Mouse (Mus musculus) right cerebral cortex, adult 18-20 months (tissue): ENCODE results near the gene Fars2.
A peak's percentile ranks its signal among the peaks of the same experiment; 100 is the strongest.

Source experiments
- DNase-seq: peaks from one replicate; pipeline ENCODE4 v3.0.0; 2022; ENCODE audit warnings: mixed read lengths

The Fars2 gene

GRCm38 (mm10) chr13:36530852-36531251 is 413.6 kb downstream of the Fars2 start:
- no peak for DNase-seq

DNA sequence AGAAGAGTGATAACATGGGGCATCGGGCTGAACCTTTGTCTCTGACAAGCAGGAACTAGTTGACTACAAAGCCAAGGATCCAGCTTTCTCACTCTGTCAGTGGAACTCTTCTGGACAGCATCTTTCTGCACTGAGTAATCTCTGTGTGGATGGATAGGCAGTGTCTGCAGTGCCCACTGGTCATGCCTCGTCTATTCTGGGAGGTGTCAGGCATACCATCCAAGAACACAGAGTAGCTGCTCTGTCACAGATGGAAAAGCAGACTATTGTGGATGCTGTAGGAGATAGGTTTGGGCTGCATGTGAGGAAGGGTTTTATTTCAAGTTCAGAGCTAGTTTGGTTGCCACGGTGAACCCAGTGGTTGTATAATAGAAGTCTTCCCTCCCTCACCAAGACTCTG is 414.7 kb downstream of the Fars2 start:
- DNase-seq = peak; percentile 81

GRCm38 (mm10) chr13:36533071-36533470 is 415.9 kb downstream of the Fars2 start:
- DNase-seq = peak; percentile 62

DNA sequence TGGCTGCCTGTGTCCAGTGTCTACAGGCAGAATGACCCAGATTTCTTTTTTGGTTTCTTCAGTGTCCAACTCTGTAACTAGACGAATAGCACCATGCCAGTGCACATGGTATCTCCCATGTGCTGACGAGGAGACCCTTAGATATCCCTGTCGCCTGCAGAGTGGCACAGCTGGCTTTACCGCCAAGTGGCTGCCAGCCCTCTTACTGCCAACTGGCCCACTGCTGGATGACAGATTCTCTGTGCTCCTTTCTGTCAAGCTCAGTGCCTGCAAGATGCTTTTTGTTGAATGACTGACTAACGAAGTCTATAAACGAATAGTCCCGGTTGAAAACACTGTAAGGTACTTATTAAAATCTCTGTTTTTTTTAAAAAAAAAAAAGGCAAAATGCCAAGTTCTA is 416.3 kb downstream of the Fars2 start:
- peak; percentile 20 for DNase-seq

- DNase-seq = no peak
These were observed 416.8 kb downstream of the Fars2 start for GRCm38 (mm10) chr13:36533966-36534540.

GRCm38 (mm10) chr13:36537580-36537979 is 420.4 kb downstream of the Fars2 start:
- no peak for DNase-seq

- no peak for DNase-seq
These were observed 421.2 kb downstream of the Fars2 start for GRCm38 (mm10) chr13:36538385-36538784.

DNA sequence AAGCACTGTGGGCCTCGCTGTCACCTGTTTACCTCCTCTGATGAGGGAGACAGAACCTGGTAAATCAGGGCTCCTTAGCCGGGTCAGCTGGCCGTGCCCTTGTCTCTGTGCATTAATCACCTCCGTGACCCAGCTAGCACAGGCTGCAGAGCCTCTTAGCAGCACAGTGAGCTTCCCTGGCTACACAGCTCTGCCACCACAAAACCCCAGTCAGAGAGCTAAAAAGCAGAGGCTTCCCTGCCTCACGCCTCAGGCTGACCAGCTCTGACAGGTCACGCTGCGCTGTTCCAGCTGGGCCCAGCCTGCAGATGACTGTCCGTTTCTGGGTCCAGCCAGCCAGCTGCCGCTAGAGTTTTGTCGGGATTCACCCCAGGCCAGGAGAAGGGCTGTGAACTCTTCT is 423.0 kb downstream of the Fars2 start:
- DNase-seq = no peak

DNA sequence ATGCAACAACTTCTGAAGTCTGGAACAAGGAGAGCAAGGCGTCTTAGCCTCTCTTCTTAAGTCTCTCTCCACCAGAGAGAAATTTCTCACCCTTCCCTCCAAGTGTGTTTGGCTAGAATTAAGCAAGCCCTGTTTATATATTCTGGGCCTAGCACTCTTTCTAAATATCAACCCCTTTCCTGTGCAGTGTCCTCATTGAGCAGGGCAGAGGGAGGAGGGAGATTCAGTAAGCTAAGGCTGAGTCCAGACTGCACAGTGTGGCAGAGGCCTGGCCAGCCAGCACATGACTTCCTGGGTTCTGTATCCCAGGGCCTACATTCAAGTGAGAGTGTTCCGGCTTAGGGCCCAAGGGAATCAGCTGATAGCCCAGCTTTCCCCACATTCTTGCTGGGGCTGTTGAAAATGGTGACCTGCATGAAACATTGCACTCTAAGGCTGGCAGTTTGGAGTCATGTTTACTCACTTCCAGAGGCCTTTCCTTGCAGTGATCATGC is 424.1 kb downstream of the Fars2 start:
- DNase-seq = no peak

DNA sequence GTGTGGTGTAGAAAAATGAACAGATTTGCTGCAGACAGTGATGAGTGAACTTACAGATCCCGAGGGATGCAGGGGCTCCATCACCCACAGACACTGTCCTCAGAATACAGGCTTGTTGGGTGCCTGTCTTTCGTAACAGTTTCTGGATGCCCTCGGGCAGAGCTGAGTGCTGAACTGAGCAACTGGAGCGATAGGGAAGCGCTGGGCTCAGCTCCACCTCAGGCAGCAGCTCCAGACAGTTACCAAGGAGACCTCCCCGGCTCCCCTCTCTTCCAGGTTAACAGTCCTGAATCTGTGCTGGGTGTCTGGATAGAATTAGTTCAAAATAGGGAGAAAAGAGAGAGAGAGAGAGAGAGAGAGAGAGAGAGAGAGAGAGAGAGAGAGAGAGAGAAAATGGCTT is 433.5 kb downstream of the Fars2 start:
- no peak for DNase-seq

- DNase-seq = no peak
These were observed 435.5 kb downstream of the Fars2 start for GRCm38 (mm10) chr13:36552522-36553246.

DNA sequence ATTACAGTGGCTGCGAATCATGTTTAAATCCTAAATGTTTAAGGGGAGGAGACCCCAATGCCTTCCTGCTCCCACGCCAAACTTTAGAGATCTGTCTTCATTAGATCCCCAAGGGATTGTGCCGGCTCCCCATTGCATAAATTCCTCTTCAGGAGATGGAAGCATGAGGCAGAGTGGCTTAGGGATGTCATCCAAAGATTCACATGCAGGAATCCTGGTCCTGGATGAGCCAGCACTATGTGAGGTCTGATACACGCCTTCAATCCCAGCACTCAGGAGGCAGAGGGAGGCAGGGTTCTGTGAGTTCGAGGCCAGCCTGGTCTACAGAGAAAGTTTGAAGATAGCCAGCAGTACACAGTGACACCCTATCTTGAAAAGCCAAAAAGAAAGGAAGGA is 436.0 kb downstream of the Fars2 start:
- no peak for DNase-seq

DNA sequence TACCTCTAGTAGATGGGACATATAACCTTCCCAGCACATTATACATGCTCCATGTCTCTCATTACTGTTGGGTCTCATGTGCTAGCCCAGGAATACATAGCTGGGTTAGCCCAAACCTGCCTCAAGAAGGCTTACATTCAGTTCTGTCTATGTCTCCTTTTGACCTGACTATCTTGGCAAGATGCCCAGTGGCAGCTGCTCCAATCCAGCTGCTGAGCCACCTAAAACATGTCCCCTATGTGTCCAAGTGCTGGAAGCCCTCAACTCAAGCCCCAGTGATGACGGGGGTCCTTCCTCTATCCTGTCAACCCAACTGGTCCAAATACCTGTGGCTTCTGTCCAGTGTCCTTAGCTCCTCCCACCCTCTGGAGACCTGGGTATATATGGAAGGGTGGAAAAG is 437.5 kb downstream of the Fars2 start:
- no peak for DNase-seq

DNA sequence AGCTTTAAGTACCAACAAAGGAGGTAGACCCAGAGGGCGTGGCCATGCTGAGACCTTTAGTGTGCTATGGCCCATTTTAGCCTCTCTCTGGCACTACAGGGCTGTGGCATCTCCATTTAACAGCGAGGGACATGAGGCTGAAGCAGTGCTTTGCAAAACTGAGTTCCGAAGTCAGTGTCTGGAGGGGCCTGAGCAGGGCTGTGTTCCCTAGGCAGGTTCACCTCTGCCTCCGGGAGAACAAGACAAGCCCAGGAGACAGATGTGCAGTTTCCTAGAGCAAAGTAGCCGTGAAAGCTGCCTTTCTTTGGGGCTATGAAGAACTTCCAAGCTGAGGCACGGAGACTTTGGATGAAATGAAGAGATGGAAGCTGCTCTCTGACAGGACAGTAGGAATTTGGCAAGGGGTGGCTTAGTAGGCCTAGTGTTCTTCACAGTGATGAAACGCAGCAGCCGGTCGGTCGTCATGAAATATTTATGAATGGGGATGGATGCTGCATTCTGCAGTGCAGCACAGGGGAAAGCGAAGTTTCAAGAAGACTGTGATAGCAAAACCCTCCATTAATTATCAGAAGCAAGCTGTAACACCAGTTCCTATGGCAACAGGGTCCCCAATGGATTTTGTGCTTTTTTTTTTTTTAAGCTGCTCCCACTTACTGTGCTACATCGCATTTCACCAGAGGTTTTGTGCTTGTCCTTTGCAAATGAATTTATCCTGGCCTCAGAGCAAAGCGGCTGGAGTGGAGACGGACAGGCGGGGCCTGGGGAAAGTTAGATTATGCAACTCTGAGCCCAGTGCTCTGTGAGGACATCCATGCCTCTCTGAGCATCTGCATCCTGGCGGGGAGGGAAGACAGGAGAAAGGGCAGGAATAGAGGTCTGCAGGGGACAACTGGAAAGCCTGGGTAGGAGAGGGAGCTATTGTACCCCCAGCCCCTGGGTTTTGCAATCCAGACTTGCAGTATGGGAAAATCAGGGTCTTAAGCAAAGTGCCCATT is 445.5 kb downstream of the Fars2 start:
- no peak for DNase-seq

- DNase-seq = no peak
These were observed 447.6 kb downstream of the Fars2 start for GRCm38 (mm10) chr13:36564764-36565315.

GRCm38 (mm10) chr13:36576781-36577180 is 459.6 kb downstream of the Fars2 start:
- DNase-seq = peak; percentile 71

DNA sequence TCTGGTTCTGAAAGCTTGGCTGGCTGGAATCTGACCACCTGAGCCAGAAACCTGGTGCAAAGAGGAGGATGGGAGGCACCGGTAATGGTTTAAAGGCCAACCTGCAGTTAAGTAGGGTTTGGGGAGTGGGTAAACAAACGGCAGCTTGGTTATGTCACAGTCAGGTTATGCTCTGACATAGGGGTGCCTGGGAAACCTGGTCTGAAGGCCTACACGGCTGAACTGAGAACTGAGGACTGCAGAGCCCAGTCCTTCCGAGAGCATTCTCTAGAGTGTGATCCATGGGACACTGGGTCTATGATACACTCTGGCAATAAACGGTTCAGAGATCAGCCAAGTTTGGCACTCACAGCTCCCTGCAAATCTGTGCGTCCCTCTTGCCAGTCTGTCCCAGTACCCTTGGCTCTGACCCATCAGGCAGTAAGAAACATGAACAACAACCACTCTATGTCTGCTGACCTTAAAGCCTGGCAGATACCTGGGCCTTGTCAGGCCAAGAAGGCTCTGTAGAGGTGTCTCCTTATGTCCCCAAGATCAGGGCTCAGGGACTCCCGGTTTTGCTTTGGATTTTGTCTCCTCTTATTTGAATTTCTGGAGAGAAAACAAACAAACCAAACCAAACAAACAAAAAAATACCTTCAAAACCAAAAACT is 460.8 kb downstream of the Fars2 start:
- DNase-seq = no peak

DNA sequence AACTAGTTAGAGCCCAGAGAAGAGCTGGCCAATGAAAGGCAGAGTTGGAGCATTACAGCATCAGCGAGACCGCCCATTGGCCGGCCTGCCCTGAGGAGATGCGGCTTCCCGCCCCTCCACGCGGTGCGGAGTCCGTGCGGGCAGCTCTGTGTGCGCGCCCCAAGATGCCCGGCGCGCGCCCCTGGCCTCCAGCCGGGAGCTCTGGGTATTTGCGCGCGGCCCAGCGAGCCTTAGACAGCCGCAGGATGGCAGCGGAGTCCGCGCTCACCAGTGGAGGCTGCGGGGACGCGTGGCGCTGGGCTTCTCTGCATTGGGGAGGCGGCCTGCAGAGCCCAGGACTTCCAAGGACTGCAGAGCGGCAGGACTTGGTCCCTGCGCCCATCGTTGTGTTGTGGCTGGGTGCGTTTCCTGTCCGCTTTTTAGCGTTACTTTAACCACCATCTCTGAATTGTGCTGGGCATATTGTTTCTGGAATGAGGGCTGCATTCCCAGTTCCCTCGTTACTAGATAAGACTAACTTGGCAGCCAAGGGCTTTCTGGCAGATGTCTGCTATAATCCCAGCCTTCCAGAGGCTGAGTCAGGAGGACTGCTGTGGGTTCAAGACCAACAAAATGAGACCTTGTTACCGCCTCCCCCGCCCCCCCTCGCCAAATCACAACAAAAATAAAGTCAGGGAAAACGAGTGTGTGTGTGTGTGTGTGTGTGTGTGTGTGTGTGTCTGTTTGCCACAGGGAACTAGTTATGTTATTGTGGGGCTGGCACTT is 461.5 kb downstream of the Fars2 start:
- peak; percentile 93 for DNase-seq

GRCm38 (mm10) chr13:36582406-36583070 is 465.3 kb downstream of the Fars2 start:
- no peak for DNase-seq

DNA sequence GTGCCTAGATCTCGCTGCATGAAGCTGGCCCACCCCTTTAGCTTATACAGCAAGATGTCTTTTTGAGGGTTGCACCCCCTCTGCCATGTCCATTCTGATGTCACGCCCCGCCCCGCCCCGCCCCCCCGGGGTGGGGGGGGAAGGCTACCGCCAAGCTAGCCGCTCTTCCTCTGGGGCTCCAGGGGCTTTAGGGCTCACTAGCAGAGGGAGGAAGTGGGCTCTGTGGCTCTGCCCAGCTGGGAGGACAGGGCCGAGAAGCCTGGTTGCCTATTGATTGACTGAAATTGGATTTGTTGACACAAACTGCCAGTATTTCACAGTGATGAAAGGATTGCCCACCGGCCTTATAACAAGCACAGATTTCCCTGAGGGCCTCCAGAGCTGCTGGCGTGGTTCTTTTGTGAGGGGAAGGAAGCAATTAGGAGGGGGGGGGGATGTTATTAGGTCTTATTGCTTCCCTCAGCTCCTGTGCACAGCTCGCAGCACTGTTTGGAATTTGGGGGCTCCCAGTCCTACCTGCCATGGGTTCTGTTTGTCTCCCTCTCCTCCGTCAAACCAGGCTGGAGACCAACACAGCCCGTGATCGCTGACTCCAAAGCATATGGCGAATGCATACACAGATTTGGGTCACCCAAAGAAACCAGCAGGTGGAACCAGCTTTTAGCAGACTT is 466.4 kb downstream of the Fars2 start:
- DNase-seq = no peak

GRCm38 (mm10) chr13:36584197-36584596 is 467.0 kb downstream of the Fars2 start:
- DNase-seq = no peak
